Mouse (Mus musculus) heart, adult 2 months (tissue): ENCODE results near the gene Ahcy.

Experiments
- CTCF ChIP-seq: fragments of 200-600 bp; IDR thresholded peaks from 2 replicates; pipeline ENCODE4 v1.8.1; 2022; ENCODE audit warnings: antibody characterized with exemption, mild to moderate bottlenecking, moderate library complexity
- EP300 ChIP-seq: fragments of 200-500 bp; IDR thresholded peaks from 2 replicates; pipeline ENCODE4 v1.6.1; 2011; ENCODE audit warnings: low read depth, low read length, control low read depth; ENCODE audit not compliant: insufficient read depth
- POLR2A ChIP-seq: fragments of 200-500 bp; IDR thresholded peaks from 2 replicates; pipeline ENCODE4 v1.6.1; 2011; ENCODE audit warnings: mild to moderate bottlenecking, low read depth, low read length, control low read depth; ENCODE audit not compliant: insufficient read depth

GRCm38 (mm10) chr2:155032938-155033710 lies 41.2 kb downstream of the Ahcy start:
- TF ChIP-seq CTCF (no peak), POLR2A (no peak), EP300 (no peak)
